Comparison of ENCODE assay signal across 19 mouse cellular contexts in genomic region chr2:172127517-172127916, GRCm38 (mm10).
DNase-seq lines count a peak whose midpoint lies in the region; ATAC-seq lines count a peak whose summit lies in the region.
"Had no signal": no experiment of that assay in that cellular context is flagged by ENCODE, and none has a peak within 500 bp of the region (broad histone marks: within the 10 kb centered on the region; RNA-seq: fewer than 3 reads in every experiment).

No protein-coding gene starts in this region.

- ATAC-seq in hindbrain, embryonic 11.5 days (ENCODE audit: low FRiP score) = no peak
- ATAC-seq: forebrain, embryonic 13.5 days; forebrain, postnatal 0 days; intestine, embryonic 15.5 days had no signal

- H3K9me3 ChIP-seq in hindbrain, embryonic 11.5 days (ENCODE audit: control insufficient read depth, low read length) = no peaks in the 10 kb centered on the region
- H3K9me3 ChIP-seq: forebrain, embryonic 13.5 days; intestine, embryonic 15.5 days had no signal

- peak; percentile 51 for DNase-seq in heart, adult 11 months
- no peak for DNase-seq in heart, postnatal 10 days
- peak; percentile 73 for DNase-seq in right cerebral cortex, adult 18-20 months
- DNase-seq in right cerebral cortex, postnatal 4 days = no peak
- DNase-seq in NIH3T3 (ENCODE audit: low read depth) = peak; percentile 69
- DNase-seq in fibroblast of lung, adult 2 months (ENCODE audit: low read depth) = peak; percentile 25
- DNase-seq in hindbrain, embryonic 11.5 days (ENCODE audit: low spot score) = no peak
- DNase-seq: adrenal gland, adult 8-10 months; adrenal gland, postnatal 36 days; cerebellum, adult 11 months; cerebellum, adult 8-10 months; cerebellum, postnatal 14 days; forebrain, postnatal 0 days; gastrocnemius, postnatal 14 days; heart, postnatal 14 days had no signal

- H3K27ac ChIP-seq in hindbrain, embryonic 11.5 days (ENCODE audit: low read depth, low read length) = no peak overlapping the region
- H3K27ac ChIP-seq: embryonic facial prominence, embryonic 12.5 days; forebrain, embryonic 13.5 days; hindbrain, embryonic 14.5 days; intestine, embryonic 15.5 days had no signal

- WGBS in hindbrain, embryonic 11.5 days = 75% methylated on average over 2 of the region's 2 CpGs

- H3K4me3 ChIP-seq in hindbrain, embryonic 11.5 days (ENCODE audit: low read depth, low read length) = no peak overlapping the region
- H3K4me3 ChIP-seq: embryonic facial prominence, embryonic 12.5 days; forebrain, embryonic 13.5 days; intestine, embryonic 15.5 days had no signal

- no peaks in the 10 kb centered on the region for H3K27me3 ChIP-seq in hindbrain, embryonic 11.5 days (ENCODE audit: control insufficient read depth, insufficient read depth, low read length)
- H3K27me3 ChIP-seq: embryonic facial prominence, embryonic 12.5 days; forebrain, embryonic 13.5 days; intestine, embryonic 15.5 days had no signal

- H3K4me2 ChIP-seq in hindbrain, embryonic 11.5 days (replicated peaks; ENCODE audit: low read depth, low read length) = no peak overlapping the region
- H3K4me2 ChIP-seq: embryonic facial prominence, embryonic 12.5 days; forebrain, embryonic 13.5 days; hindbrain, embryonic 14.5 days; intestine, embryonic 15.5 days had no signal

- no peaks in the 10 kb centered on the region for H3K4me1 ChIP-seq in hindbrain, embryonic 11.5 days (replicated peaks; ENCODE audit: control insufficient read depth, insufficient read depth, low read length)
- H3K4me1 ChIP-seq: embryonic facial prominence, embryonic 12.5 days; intestine, embryonic 15.5 days had no signal

- no peaks in the 10 kb centered on the region for H3K36me3 ChIP-seq in hindbrain, embryonic 11.5 days (ENCODE audit: control insufficient read depth, insufficient read depth, low read length)
- H3K36me3 ChIP-seq: embryonic facial prominence, embryonic 12.5 days; intestine, embryonic 15.5 days had no signal

- intact Hi-C loops in heart, postnatal 10 days (cut with DNase I) = no loop called here

- H3K9ac ChIP-seq in hindbrain, embryonic 11.5 days (ENCODE audit: low read depth, low read length) = no peak overlapping the region
- H3K9ac ChIP-seq: embryonic facial prominence, embryonic 12.5 days; forebrain, embryonic 13.5 days; forebrain, postnatal 0 days; hindbrain, embryonic 14.5 days; intestine, embryonic 15.5 days had no signal

Comparison
In these comparisons a context has a peak if more than half of its experiments do, and no peak if none do; other contexts are left out.
1. DNase-seq: peak in heart, adult 11 months (single experiment), right cerebral cortex, adult 18-20 months (single experiment), NIH3T3 (single experiment) and fibroblast of lung, adult 2 months (single experiment); none in heart, postnatal 10 days (0 of 2), right cerebral cortex, postnatal 4 days (single experiment) and hindbrain, embryonic 11.5 days (single experiment).